In the genomic region with DNA sequence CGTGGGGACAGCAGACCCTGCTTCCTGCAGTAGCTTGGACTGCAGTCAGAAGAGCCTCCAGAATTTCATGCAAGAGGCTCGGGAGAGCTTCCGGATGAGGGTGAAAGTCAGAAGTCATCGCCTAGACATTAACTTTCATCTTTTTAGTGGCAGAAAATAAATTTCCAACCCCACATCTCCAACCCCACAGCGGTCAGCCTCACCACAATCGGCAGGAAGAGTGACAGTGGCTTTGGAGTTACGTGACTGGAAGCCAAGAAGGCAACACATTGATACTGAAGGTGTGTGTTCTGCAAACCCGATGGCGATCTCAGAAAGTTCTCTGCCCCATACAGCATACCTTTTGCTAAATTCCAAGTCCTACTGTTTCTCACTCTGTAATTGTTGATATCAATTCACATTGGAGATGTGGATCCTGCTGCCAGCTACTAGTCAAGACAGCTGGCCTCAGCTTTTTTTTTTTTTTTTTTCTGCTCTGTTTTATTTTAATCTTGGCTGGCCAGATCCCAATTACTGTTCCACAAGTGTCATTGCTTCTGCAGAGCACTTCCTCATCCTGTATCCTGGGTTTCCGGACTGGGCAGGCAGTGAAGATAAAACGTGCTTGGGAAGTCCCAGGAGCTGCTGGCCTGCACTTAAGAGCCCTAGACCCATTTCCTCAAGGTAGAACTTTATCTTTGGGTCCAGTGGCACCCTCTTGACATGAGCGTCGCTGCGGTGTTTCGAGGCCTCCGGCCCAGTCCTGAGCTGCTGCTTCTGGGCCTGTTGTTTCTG, we compare ENCODE assay signal across 8 mouse cellular contexts. TPM values are rescaled to one million over a fixed set of nuclear protein-coding genes. Genes with fewer than 3 reads are reported as not detected.
DNase-seq lines count a peak whose midpoint lies in the region; ATAC-seq and TF ChIP-seq lines count a peak whose summit lies in the region.

A gene (plus strand): TSS at position 556 of the 774 bp plus-strand sequence.

- H3K27ac ChIP-seq in embryonic facial prominence, embryonic 11.5 days (replicated peaks; ENCODE audit: low read depth, low read length): no peak within 1 kb of the TSS
- 0 out of 2 replicates have a peak within 1 kb of the TSS, but pooled peaks have one; percentile 34 for H3K27ac ChIP-seq in heart, postnatal 0 days (ENCODE audit: low read depth)
- no peak within 1 kb of the TSS for H3K27ac ChIP-seq in midbrain, embryonic 11.5 days (ENCODE audit: low read depth, low read length)

- no peaks in the 10 kb centered on the region for H3K4me1 ChIP-seq in embryonic facial prominence, embryonic 11.5 days (ENCODE audit: control insufficient read depth, insufficient read depth, low read length)
- H3K4me1 ChIP-seq in heart, postnatal 0 days (ENCODE audit: control insufficient read depth, insufficient read depth): no peaks in the 10 kb centered on the region
- no peaks in the 10 kb centered on the region for H3K4me1 ChIP-seq in midbrain, embryonic 11.5 days (ENCODE audit: control insufficient read depth, insufficient read depth, low read length)

- peak; percentile 94 for DNase-seq in 416B (ENCODE audit: low read depth)
- no peak for DNase-seq in embryonic facial prominence, embryonic 11.5 days (ENCODE audit: low spot score)
- DNase-seq in heart, postnatal 0 days (ENCODE audit: low spot score): peak; percentile 60
- DNase-seq in kidney, postnatal 25 days: peak; percentile 56 to 77
- DNase-seq in midbrain, embryonic 11.5 days (ENCODE audit: low spot score, missing footprints): no peak
- DNase-seq in left cerebral cortex, adult 18-20 months (ENCODE audit: low spot score in 2 of 2): no peak
- no peak for DNase-seq in embryo, embryonic 10 days (ENCODE audit: low spot score)

- no peak for ATAC-seq in embryonic facial prominence, embryonic 11.5 days (replicated peaks; ENCODE audit: insufficient number of reproducible peaks, low FRiP score, low TSS enrichment, low read depth)
- ATAC-seq in heart, postnatal 0 days (ENCODE audit: insufficient read depth, low read depth): peak; percentile 66
- no peak for ATAC-seq in midbrain, embryonic 11.5 days (ENCODE audit: low FRiP score)
- ATAC-seq in inflammation-experienced regulatory T-cells, adult 6 months: no peak

- no peak within 1 kb of the TSS for H3K4me3 ChIP-seq in embryonic facial prominence, embryonic 11.5 days (ENCODE audit: low read depth, low read length)
- peak within 1 kb of the TSS; percentile 12; the same call in 1 of the 2 replicates for H3K4me3 ChIP-seq in heart, postnatal 0 days (ENCODE audit: low read depth, low read length)
- no peak within 1 kb of the TSS for H3K4me3 ChIP-seq in midbrain, embryonic 11.5 days (ENCODE audit: low read depth, low read length)

- H3K27me3 ChIP-seq in embryonic facial prominence, embryonic 11.5 days (ENCODE audit: control insufficient read depth, insufficient read depth, low read length): no peaks in the 10 kb centered on the region
- H3K27me3 ChIP-seq in heart, postnatal 0 days (ENCODE audit: control insufficient read depth, insufficient read depth, low read length): no peaks in the 10 kb centered on the region
- H3K27me3 ChIP-seq in midbrain, embryonic 11.5 days (ENCODE audit: control insufficient read depth, insufficient read depth, low read length): no peaks in the 10 kb centered on the region

- no peak for TF ChIP-seq CTCF in heart, postnatal 0 days (IDR thresholded peaks at IDR 0.05; ENCODE audit: low read depth)

- no peak within 1 kb of the TSS for H3K4me2 ChIP-seq in embryonic facial prominence, embryonic 11.5 days (ENCODE audit: low read depth, low read length)
- peak within 1 kb of the TSS; percentile 39 for H3K4me2 ChIP-seq in heart, postnatal 0 days (ENCODE audit: low read depth, low read length)
- no peak within 1 kb of the TSS for H3K4me2 ChIP-seq in midbrain, embryonic 11.5 days

- H3K9ac ChIP-seq in embryonic facial prominence, embryonic 11.5 days (replicated peaks; ENCODE audit: low read length): no peak within 1 kb of the TSS
- no peak within 1 kb of the TSS for H3K9ac ChIP-seq in heart, postnatal 0 days (replicated peaks; ENCODE audit: low read depth, low read length)
- no peak within 1 kb of the TSS for H3K9ac ChIP-seq in midbrain, embryonic 11.5 days (ENCODE audit: low read length)

- H3K36me3 ChIP-seq in embryonic facial prominence, embryonic 11.5 days (replicated peaks; ENCODE audit: control insufficient read depth, insufficient read depth, low read depth, low read length): no peaks in the 10 kb centered on the region
- H3K36me3 ChIP-seq in heart, postnatal 0 days (replicated peaks; ENCODE audit: control insufficient read depth, insufficient read depth, low read length): no peaks in the 10 kb centered on the region
- no peaks in the 10 kb centered on the region for H3K36me3 ChIP-seq in midbrain, embryonic 11.5 days (ENCODE audit: control insufficient read depth, insufficient read depth, low read length)

- H3K9me3 ChIP-seq in embryonic facial prominence, embryonic 11.5 days (replicated peaks; ENCODE audit: control insufficient read depth, low read length): no peaks in the 10 kb centered on the region
- no peaks in the 10 kb centered on the region for H3K9me3 ChIP-seq in heart, postnatal 0 days (replicated peaks; ENCODE audit: control insufficient read depth, low read length)
- no peaks in the 10 kb centered on the region for H3K9me3 ChIP-seq in midbrain, embryonic 11.5 days (ENCODE audit: control insufficient read depth, low read length)

- TF ChIP-seq EP300 in heart, postnatal 0 days (IDR thresholded peaks at IDR 0.05; ENCODE audit: low read depth): no peak

- 89% methylated on average over 16 of the region's 16 CpGs for WGBS in embryonic facial prominence, embryonic 11.5 days
- 42% methylated on average over 16 of the region's 16 CpGs for WGBS in heart, postnatal 0 days
- 86% methylated on average over 16 of the region's 16 CpGs for WGBS in midbrain, embryonic 11.5 days

RNA-seq across cellular contexts. Expression of the gene that starts here (rescaled TPM):
- polyA plus RNA-seq in embryonic facial prominence, embryonic 11.5 days (2014; fragmentation: Nextera tagmentation; extraction: Ambion mirVana): 74.0 and 80.0 TPM in 2 replicates
- total RNA-seq in heart, postnatal 0 days (2014; rRNA removed; ENCODE audit: low replicate concordance): 45.1 and 102 TPM in 2 replicates
- polyA plus RNA-seq in heart, postnatal 0 days (2015; fragmentation: Nextera tagmentation; extraction: Ambion mirVana): 66.0 and 73.4 TPM in 2 replicates
- polyA plus RNA-seq in midbrain, embryonic 11.5 days (2014; fragmentation: Nextera tagmentation; extraction: Ambion mirVana): 85.1 and 96.3 TPM in 2 replicates
- polyA plus RNA-seq in inflammation-experienced regulatory T-cells, adult 6 months (2017; shearing (Covaris generic)): not detected
- total RNA-seq in left cerebral cortex, adult 18-20 months (2021): 1 to 10 TPM; 4.4 to 5.0 TPM

Comparison
In these comparisons a context has a peak if more than half of its experiments do, and no peak if none do; other contexts are left out.
1. RNA of the gene that starts here (polyA plus RNA-seq): 85.1 to 96.3 TPM in midbrain, embryonic 11.5 days, 74.0 to 80.0 TPM in embryonic facial prominence, embryonic 11.5 days and 66.0 to 73.4 TPM in heart, postnatal 0 days; not detected in inflammation-experienced regulatory T-cells, adult 6 months; every median in the first group is over 10 times any median in the second.
2. DNase-seq: peak in 416B (single experiment), heart, postnatal 0 days (single experiment) and kidney, postnatal 25 days (2 of 2); none in embryonic facial prominence, embryonic 11.5 days (single experiment), midbrain, embryonic 11.5 days (single experiment), left cerebral cortex, adult 18-20 months (0 of 2) and embryo, embryonic 10 days (single experiment).